Mouse (Mus musculus): ENCODE results near the gene H2-Q6. TPM values are rescaled to one million over a fixed set of nuclear protein-coding genes. Genes with fewer than 3 reads are reported as not detected.
A peak's percentile ranks its signal among the peaks of the same experiment; 100 is the strongest.
"Not testable (repeated sequence)": the region's sequence is repeated elsewhere in the genome, so short reads cannot be mapped to it uniquely, and the experiment has no call there.

Gene H2-Q6
- total RNA-seq, 4 experiments from 2014 or later: 3.8 to 8.0 (median 4.4) TPM

GRCm38 (mm10) chr17:35434836-35435235 lies 10.2 kb downstream of the H2-Q6 start:
- not testable (repeated sequence) for DNase-seq (ENCODE audit: low spot score)

- DNase-seq (ENCODE audit: low spot score): not testable (repeated sequence)
Measured at GRCm38 (mm10) chr17:35435577-35435976, 10.9 kb downstream of the H2-Q6 start.

- not testable (repeated sequence) for DNase-seq (ENCODE audit: low spot score)
Measured at GRCm38 (mm10) chr17:35437386-35437936, 12.8 kb downstream of the H2-Q6 start.

GRCm38 (mm10) chr17:35438395-35438794 lies 13.7 kb downstream of the H2-Q6 start:
- not testable (repeated sequence) for DNase-seq (ENCODE audit: low spot score)

- DNase-seq (ENCODE audit: low spot score): peak; percentile 92
Measured at GRCm38 (mm10) chr17:35438885-35439284, 14.2 kb downstream of the H2-Q6 start, which contains the start of gene H2-Q7. Gene H2-Q7 (plus strand): TSS chr17:35439155.

GRCm38 (mm10) chr17:35439295-35439747 lies 14.7 kb downstream of the H2-Q6 start:
- not testable (repeated sequence) for DNase-seq (ENCODE audit: low spot score)

- not testable (repeated sequence) for DNase-seq (ENCODE audit: low spot score)
Measured at GRCm38 (mm10) chr17:35439925-35440645, 15.4 kb downstream of the H2-Q6 start.

GRCm38 (mm10) chr17:35442376-35442775 lies 17.7 kb downstream of the H2-Q6 start:
- DNase-seq (ENCODE audit: low spot score): not testable (repeated sequence)

- DNase-seq (ENCODE audit: low spot score): not testable (repeated sequence)
Measured at GRCm38 (mm10) chr17:35444510-35444909, 19.9 kb downstream of the H2-Q6 start.

- DNase-seq (ENCODE audit: low spot score): not testable (repeated sequence)
Measured at GRCm38 (mm10) chr17:35458247-35458646, 33.6 kb downstream of the H2-Q6 start.

GRCm38 (mm10) chr17:35460513-35461341 lies 36.1 kb downstream of the H2-Q6 start:
- not testable (repeated sequence) for DNase-seq (ENCODE audit: low spot score)

GRCm38 (mm10) chr17:35465651-35466050 lies 41.0 kb downstream of the H2-Q6 start:
- DNase-seq (ENCODE audit: low spot score): not testable (repeated sequence)

GRCm38 (mm10) chr17:35468936-35469335 lies 44.3 kb downstream of the H2-Q6 start:
- DNase-seq (ENCODE audit: low spot score): not testable (repeated sequence)

GRCm38 (mm10) chr17:35469842-35470751 lies 45.4 kb downstream of the H2-Q6 start, which contains the start of gene H2-Q10:
Gene H2-Q10 (plus strand): TSS chr17:35470089.
- DNase-seq (ENCODE audit: low spot score): no peak

Other genes starting within 250 kb of the H2-Q6 start
- gene Aif1, start 248.8 kb upstream of the H2-Q6 start, total RNA-seq (2022): 1 to 10 TPM; 1.9 to 3.3 (median 2.4) TPM
- gene Lst1, start 236.4 kb upstream of the H2-Q6 start, total RNA-seq (2022): 1 to 10 TPM; 1.8 to 3.6 (median 2.6) TPM
- gene Ltb, start 230.4 kb upstream of the H2-Q6 start, total RNA-seq (2022): 1 to 10 TPM in 1 of 4 experiments, under 1 TPM in 3; 0.69 to 1.6 (median 0.80) TPM
- under 1 TPM; 0.25 to 0.97 (median 0.52) TPM for gene Tnf, start 222.8 kb upstream of the H2-Q6 start, total RNA-seq (2022)
- under 1 TPM in 1 of 4 experiments, not detected in 3; 0.44 TPM for gene Lta, start 219.5 kb upstream of the H2-Q6 start, total RNA-seq (2022)
- under 1 TPM in 1 of 4 experiments, not detected in 3; 0.72 TPM for gene Gm16181, start 204.0 kb upstream of the H2-Q6 start, total RNA-seq (2022)
- 1 to 10 TPM; 1.7 to 3.6 (median 1.9) TPM for gene Atp6v1g2, start 191.2 kb upstream of the H2-Q6 start, total RNA-seq (2022)
- 1 to 10 TPM; 8.2 to 9.4 (median 8.5) TPM for gene Nfkbil1, start 189.1 kb upstream of the H2-Q6 start, total RNA-seq (2022)
- 10 to 100 TPM; 76.7 to 92.1 (median 86.6) TPM for gene Ddx39b, start 183.1 kb upstream of the H2-Q6 start, total RNA-seq (2022)
- 100 to 1,000 TPM; 108 to 169 (median 117) TPM for gene H2-D1, start 162.1 kb upstream of the H2-Q6 start, total RNA-seq (2022)
- gene H2-Q1, start 104.4 kb upstream of the H2-Q6 start, total RNA-seq (2022): 1 to 10 TPM in 3 of 4 experiments, under 1 TPM in 1; 0.53 to 1.5 (median 1.4) TPM
- 1 to 10 TPM in 2 of 4 experiments, under 1 TPM in 2; 0.84 to 1.3 (median 1.1) TPM for gene H2-Q2, start 82.6 kb upstream of the H2-Q6 start, total RNA-seq (2022)
- 10 to 100 TPM; 14.6 to 22.3 (median 16.7) TPM for gene H2-Q4, start 45.2 kb upstream of the H2-Q6 start, total RNA-seq (2022)
- gene H2-Q7, start 14.3 kb downstream of the H2-Q6 start, total RNA-seq (2022): 1 to 10 TPM; 2.5 to 4.7 (median 3.2) TPM
- under 1 TPM; 0.38 to 0.59 (median 0.39) TPM for gene H2-Q10, start 45.2 kb downstream of the H2-Q6 start, total RNA-seq (2022)
- not detected for gene Pou5f1, start 81.2 kb downstream of the H2-Q6 start, total RNA-seq (2022)
- 1 to 10 TPM; 2.1 to 3.3 (median 2.4) TPM for gene Tcf19, start 92.0 kb downstream of the H2-Q6 start, total RNA-seq (2022)
- 1 to 10 TPM; 2.0 to 3.9 (median 2.4) TPM for gene Cchcr1, start 92.2 kb downstream of the H2-Q6 start, total RNA-seq (2022)
- gene Psors1c2, start 108.4 kb downstream of the H2-Q6 start, total RNA-seq (2022): not detected
- under 1 TPM; 0.14 to 0.37 (median 0.27) TPM for gene Cdsn, start 127.3 kb downstream of the H2-Q6 start, total RNA-seq (2022)
- not detected for gene 2300002M23Rik, start 142.6 kb downstream of the H2-Q6 start, total RNA-seq (2022)
- not detected for gene Sfta2, start 176.7 kb downstream of the H2-Q6 start, total RNA-seq (2022)
- gene Gm9573, start 201.8 kb downstream of the H2-Q6 start, total RNA-seq (2022): not detected
- gene Mucl3, start 218.8 kb downstream of the H2-Q6 start, total RNA-seq (2022): not detected
- gene Vars2, start 242.7 kb downstream of the H2-Q6 start, total RNA-seq (2022): 10 to 100 TPM; 30.4 to 34.9 (median 31.8) TPM
- 10 to 100 TPM; 18.4 to 22.2 (median 21.2) TPM for gene Gtf2h4, start 248.9 kb downstream of the H2-Q6 start, total RNA-seq (2022)

Data from heart, adult 8-10 months (tissue).